Mouse (Mus musculus): ENCODE data around the gene Scin.

DNA sequence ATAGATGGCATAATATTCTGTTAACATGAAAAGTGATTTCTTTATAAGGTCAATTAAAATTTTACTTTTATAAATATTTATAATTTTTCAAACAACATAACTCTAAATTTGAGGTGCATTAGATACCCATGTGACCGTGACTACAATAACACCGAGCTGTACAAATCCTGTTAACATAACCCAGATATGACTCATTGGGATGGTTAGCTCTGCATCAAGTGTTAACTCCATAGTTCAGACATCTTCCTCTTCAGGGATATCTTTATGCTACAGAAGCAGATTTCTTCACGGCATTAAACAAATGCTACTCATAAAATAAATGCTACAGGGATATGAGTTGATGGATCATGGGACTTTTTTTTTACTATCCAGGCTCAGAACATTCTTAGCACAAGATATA lies 37.6 kb downstream of the Scin start:
- TF ChIP-seq POLR2A (IDR thresholded peaks at IDR 0.05; ENCODE audit: insufficient read depth, low read length) (no peak), CTCF (IDR thresholded peaks at IDR 0.05; ENCODE audit: low read depth, low read length) (no peak), EP300 (IDR thresholded peaks at IDR 0.05; ENCODE audit: insufficient read depth, low read depth, low read length) (no peak)

Measured in ES-Bruce4 (cell line).